Mouse (Mus musculus): Measurements from ENCODE around the gene Taf8.

GRCm38 (mm10) chr17:47450880-47451565, 51.1 kb downstream of the Taf8 start:
- TF ChIP-seq CTCF (IDR thresholded peaks at IDR 0.05; ENCODE audit: extremely low read depth, insufficient read depth, insufficient read length, insufficient replicate concordance) (no peak), POLR2A (IDR thresholded peaks at IDR 0.05; ENCODE audit: low read depth, low read length) (no peak)

All from spleen, adult 2 months (tissue).